Mouse (Mus musculus) thymus, adult 2 months (tissue): ENCODE data around the gene Ptpdc1. TPM values are rescaled to one million over a fixed set of nuclear protein-coding genes. Genes with fewer than 3 reads are reported as not detected.

Experiments used
- DNase-seq: peaks from one replicate; pipeline ENCODE4 v3.0.0; 2021
- H3K27ac ChIP-seq: fragments of 200-500 bp; 2 replicates; pipeline ENCODE4 v1.5.1; 2012; ENCODE audit warnings: low read length, control low read depth; ENCODE audit not compliant: control insufficient read depth, insufficient read depth
- H3K27me3 ChIP-seq: fragments of 200-500 bp; 2 replicates; pipeline ENCODE4 v1.6.1; 2012; ENCODE audit warnings: mild to moderate bottlenecking, low read length, moderate library complexity, mixed read lengths; ENCODE audit not compliant: control insufficient read depth, insufficient read depth
- H3K36me3 ChIP-seq: fragments of 200-500 bp; 2 replicates; pipeline ENCODE4 v1.6.1; 2012; ENCODE audit warnings: mild to moderate bottlenecking, low read length, moderate library complexity; ENCODE audit not compliant: control insufficient read depth, insufficient read depth
- H3K4me1 ChIP-seq: fragments of 200-500 bp; replicated peaks from 2 replicates; pipeline ENCODE4 v1.6.1; 2012; ENCODE audit warnings: low read length; ENCODE audit not compliant: control insufficient read depth, insufficient read depth
- H3K4me3 ChIP-seq: fragments of 200-500 bp; 2 replicates; pipeline ENCODE4 v1.5.1; 2012; ENCODE audit warnings: mild to moderate bottlenecking, low read length, control low read depth, moderate library complexity; ENCODE audit not compliant: control insufficient read depth, insufficient read depth
- CTCF ChIP-seq: fragments of 200-500 bp; IDR thresholded peaks from 2 replicates; pipeline ENCODE4 v1.5.1; 2012; ENCODE audit warnings: mild to moderate bottlenecking, control low read depth, low read length, moderate library complexity, borderline replicate concordance; ENCODE audit not compliant: control insufficient read depth, poor library complexity, insufficient read depth; ENCODE audit errors: extremely low read depth
- POLR2A ChIP-seq: fragments of 200-500 bp; IDR thresholded peaks from 2 replicates; pipeline ENCODE4 v1.6.1; 2012; ENCODE audit warnings: mild to moderate bottlenecking, low read length, control low read depth, moderate library complexity; ENCODE audit not compliant: control insufficient read depth, poor library complexity, insufficient read depth; ENCODE audit errors: extremely low read depth
- WGBS: fragments of 180-500 bp; shearing (Covaris S2); methylation state at CpG from one replicate; pipeline ENCODE4 v1.1.7; 2018; 5-methylcytosine and 5-hydroxymethylcytosine counted together
- polyA plus RNA-seq: library from polyadenylated mRNA; depleted of rRNA; stranded (reverse); fragments of >200 nt; gene quantifications from 2 replicates; pipeline ENCODE4 v1.2.3, GENCODE M21; 2012

The Ptpdc1 gene
- polyA plus RNA-seq, 1 experiment, result 1.1 TPM

DNA sequence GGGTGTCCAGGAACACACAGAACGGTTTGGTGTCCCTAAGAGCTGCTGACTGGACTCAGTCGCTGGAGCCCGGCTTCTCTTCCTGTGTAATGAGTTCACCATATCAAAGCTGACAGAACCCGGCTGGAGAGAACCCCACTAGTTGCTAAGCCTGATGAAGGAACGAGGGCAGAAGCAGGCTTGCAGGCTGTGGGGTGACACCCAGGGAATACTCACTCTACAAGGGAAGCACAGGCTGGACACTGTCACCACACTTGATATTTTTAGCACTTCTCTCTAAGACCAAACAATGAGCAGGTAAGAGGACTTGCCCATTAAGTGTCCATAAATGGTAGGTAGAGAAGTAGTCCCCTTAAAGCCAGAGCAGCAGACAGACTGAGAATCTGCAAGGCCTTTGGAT is 20.9 kb downstream of the Ptpdc1 start:
- Histone ChIP-seq H3K4me1 (no peaks in the 10 kb centered on the region), H3K27me3 (no peaks in the 10 kb centered on the region), H3K36me3 (no peaks in the 10 kb centered on the region), H3K4me3 (no peak overlapping the region), H3K27ac (no peak overlapping the region)
- TF ChIP-seq CTCF (no peak), POLR2A (no peak)
- 93% methylated on average over 5 of the region's 5 CpGs for WGBS
- no peak for DNase-seq

DNA sequence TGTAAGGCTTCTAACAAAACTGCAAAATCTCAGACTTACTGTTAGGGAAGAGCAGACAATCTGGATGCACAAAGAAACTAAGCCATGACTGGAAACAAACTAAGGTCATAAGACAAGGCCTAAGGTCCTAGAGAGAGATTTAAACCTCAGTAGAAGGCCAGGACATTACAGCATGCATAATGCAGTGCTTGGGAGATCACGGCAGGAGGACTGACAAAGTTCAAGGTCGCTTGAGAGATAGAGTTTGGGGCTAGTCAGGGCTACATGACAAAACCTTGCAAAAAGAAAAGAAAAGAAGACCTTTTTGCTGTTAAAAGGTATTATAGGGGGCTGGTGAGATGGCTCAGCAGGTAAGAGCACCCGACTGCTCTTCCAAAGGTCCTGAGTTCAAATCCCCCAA is 22.2 kb downstream of the Ptpdc1 start:
- Histone ChIP-seq H3K27ac (no peak overlapping the region), H3K36me3 (no peaks in the 10 kb centered on the region), H3K4me1 (no peaks in the 10 kb centered on the region), H3K4me3 (no peak overlapping the region), H3K27me3 (no peaks in the 10 kb centered on the region)
- TF ChIP-seq POLR2A (no peak), CTCF (no peak)
- DNase-seq, result no peak
- 96% methylated on average over 3 of the region's 3 CpGs for WGBS

DNA sequence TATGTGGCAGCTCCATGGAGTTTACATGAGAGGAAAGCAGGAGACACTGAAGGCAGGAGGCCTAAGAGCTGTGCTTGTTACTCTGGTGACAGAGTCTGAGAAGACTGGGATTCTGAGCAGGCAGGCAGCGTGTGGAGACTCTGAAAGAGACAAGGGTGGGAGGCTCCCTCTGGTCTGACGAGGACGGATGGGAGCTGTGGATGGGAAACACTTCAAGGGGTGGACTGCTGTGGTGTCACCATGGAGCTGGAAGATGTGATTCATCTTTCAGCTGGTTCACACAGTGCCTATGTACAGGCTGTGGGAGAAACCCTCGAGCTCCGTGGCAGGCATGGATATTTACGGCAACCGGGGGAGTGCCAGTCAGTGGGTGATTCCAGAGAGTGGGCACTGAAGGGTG is 30.9 kb downstream of the Ptpdc1 start:
- no peak overlapping the region for H3K4me3 ChIP-seq
- H3K4me1 ChIP-seq, result no peaks in the 10 kb centered on the region
- no peak for DNase-seq
- H3K36me3 ChIP-seq, result no peaks in the 10 kb centered on the region
- H3K27me3 ChIP-seq, result no peaks in the 10 kb centered on the region
- 96% methylated on average over 7 of the region's 7 CpGs for WGBS
- H3K27ac ChIP-seq, result no peak overlapping the region
- TF ChIP-seq CTCF (no peak), POLR2A (no peak)

DNA sequence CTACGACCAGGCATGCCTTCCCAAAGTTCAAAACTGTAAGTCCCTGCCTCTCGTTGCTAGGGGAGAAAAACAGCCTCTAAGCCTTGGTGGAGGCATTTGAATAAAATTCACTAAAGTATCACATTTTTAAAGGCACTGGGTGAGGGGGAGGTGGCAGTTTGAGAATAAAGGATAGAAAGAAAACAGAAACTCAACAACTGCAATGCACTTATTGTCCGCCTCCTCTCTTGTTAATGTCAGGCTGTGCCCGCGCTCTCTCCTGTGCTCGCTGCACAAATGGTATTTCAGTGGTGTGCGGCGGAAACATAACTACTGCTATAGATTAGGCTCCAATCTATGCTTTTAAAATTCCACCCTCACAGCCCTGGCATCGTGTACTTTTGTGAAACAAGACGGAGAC is 31.4 kb downstream of the Ptpdc1 start:
- H3K4me3 ChIP-seq, result no peak overlapping the region
- TF ChIP-seq CTCF (no peak), POLR2A (no peak)
- H3K27me3 ChIP-seq, result no peaks in the 10 kb centered on the region
- H3K4me1 ChIP-seq, result no peaks in the 10 kb centered on the region
- H3K36me3 ChIP-seq, result no peaks in the 10 kb centered on the region
- H3K27ac ChIP-seq, result no peak overlapping the region
- no peak for DNase-seq
- WGBS, result 94% methylated on average over 10 of the region's 10 CpGs

DNA sequence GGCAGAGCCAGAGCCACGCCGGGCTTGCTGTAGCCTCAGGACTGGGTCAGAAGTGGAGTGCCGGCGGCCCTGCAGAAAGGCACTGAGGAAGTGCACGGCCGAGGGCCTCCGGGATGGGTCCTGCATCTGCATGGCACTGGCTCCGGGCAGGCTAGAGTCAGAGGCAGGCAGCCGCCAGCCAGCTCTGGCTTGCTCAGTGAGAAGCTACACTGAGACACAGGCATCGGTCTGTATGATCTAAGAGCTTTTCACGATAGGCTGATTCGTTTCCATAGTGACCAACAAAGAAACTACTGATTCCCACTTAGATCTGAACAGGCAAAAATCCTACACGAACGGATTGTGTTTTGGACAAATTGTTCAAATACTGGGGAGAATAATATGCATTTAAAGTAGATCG is 32.3 kb downstream of the Ptpdc1 start:
- WGBS, result 92% methylated on average over 15 of the region's 15 CpGs
- Histone ChIP-seq H3K4me1 (no peaks in the 10 kb centered on the region), H3K27ac (no peak overlapping the region), H3K4me3 (no peak overlapping the region), H3K36me3 (no peaks in the 10 kb centered on the region), H3K27me3 (no peaks in the 10 kb centered on the region)
- no peak for DNase-seq
- TF ChIP-seq CTCF, result no peak
- no peak for TF ChIP-seq POLR2A

DNA sequence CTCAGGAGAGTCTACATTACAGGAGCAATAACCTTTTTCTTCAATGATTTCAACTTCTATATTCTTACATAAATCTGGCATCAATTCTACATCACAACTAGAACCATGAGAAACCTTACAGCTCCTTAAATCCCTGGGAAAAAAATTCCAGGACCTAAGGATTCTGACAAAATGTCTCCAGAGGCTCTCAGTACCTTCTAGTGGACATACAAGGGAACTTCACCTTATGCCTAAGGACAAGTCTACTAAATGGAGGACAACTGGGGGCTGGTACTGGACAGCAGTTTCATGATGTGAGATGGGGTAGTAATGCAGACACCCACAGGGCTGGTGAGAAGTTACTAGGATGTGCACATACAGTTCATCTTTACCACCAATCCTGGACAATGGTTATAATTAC is 34.7 kb downstream of the Ptpdc1 start:
- H3K27me3 ChIP-seq, result no peaks in the 10 kb centered on the region
- no peak for DNase-seq
- TF ChIP-seq POLR2A, result no peak
- TF ChIP-seq CTCF, result no peak
- no peaks in the 10 kb centered on the region for H3K36me3 ChIP-seq
- H3K4me1 ChIP-seq, result no peaks in the 10 kb centered on the region
- H3K4me3 ChIP-seq, result no peak overlapping the region
- no peak overlapping the region for H3K27ac ChIP-seq

DNA sequence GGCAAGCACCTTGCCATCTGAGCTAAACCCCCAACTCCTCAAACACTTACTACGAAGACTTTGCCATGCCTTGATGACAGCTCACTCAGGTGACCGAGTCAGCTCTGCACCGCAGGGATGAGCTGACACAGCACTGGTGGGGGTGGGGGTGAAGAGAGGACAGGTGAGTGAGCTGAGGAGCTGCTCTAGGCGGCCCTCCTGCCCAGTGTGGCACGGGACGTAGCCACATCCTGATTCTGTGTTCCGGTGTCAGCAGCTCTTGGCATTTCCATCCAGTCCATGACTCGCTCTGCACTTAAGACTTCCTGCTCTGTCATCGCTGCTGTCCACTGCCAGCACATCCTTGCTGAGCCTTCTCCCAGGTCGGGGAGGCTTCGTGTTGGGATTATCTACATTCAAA is 38.1 kb downstream of the Ptpdc1 start:
- Histone ChIP-seq H3K27me3 (no peaks in the 10 kb centered on the region), H3K36me3 (no peaks in the 10 kb centered on the region), H3K4me3 (no peak overlapping the region), H3K27ac (no peak overlapping the region), H3K4me1 (no peaks in the 10 kb centered on the region)
- 71% methylated on average over 11 of the region's 11 CpGs for WGBS
- no peak for DNase-seq
- TF ChIP-seq CTCF, result no peak
- TF ChIP-seq POLR2A, result no peak
